Mouse (Mus musculus): ENCODE data around the gene Lcat.

Lcat gene

GRCm38 (mm10) chr8:105949350-105949749 is 6.2 kb upstream of the Lcat start:
- peak; percentile 56 for DNase-seq (ENCODE audit: low spot score)

- DNase-seq (ENCODE audit: low spot score) = no peak
Measured at GRCm38 (mm10) chr8:105942542-105942941, 640 bp downstream of the Lcat start.

GRCm38 (mm10) chr8:105942026-105942425 is 1.2 kb downstream of the Lcat start:
- no peak for DNase-seq (ENCODE audit: low spot score)

- DNase-seq (ENCODE audit: low spot score) = no peak
Measured at GRCm38 (mm10) chr8:105938306-105938669, 4.9 kb downstream of the Lcat start, which contains the start of gene Psmb10. Gene Psmb10, minus strand, starts transcription at chr8:105938444.

- peak; percentile 30 for DNase-seq (ENCODE audit: low spot score)
Measured at GRCm38 (mm10) chr8:105937496-105938305, 5.5 kb downstream of the Lcat start.

- peak; percentile 88 for DNase-seq (ENCODE audit: low spot score)
Measured at GRCm38 (mm10) chr8:105936866-105937475, 6.2 kb downstream of the Lcat start.

GRCm38 (mm10) chr8:105935863-105936603 is 7.1 kb downstream of the Lcat start:
- no peak for DNase-seq (ENCODE audit: low spot score)

GRCm38 (mm10) chr8:105935105-105935504 is 8.1 kb downstream of the Lcat start:
- no peak for DNase-seq (ENCODE audit: low spot score)

GRCm38 (mm10) chr8:105933762-105934161 is 9.4 kb downstream of the Lcat start, which contains the start of gene Ctrl:
Gene Ctrl, minus strand, starts transcription at chr8:105933862.
- no peak for DNase-seq (ENCODE audit: low spot score)

GRCm38 (mm10) chr8:105932525-105932924 is 10.7 kb downstream of the Lcat start:
- DNase-seq (ENCODE audit: low spot score) = no peak

- no peak for DNase-seq (ENCODE audit: low spot score)
Measured at GRCm38 (mm10) chr8:105931271-105931670, 11.9 kb downstream of the Lcat start.

- peak; percentile 86 for DNase-seq (ENCODE audit: low spot score)
Measured at GRCm38 (mm10) chr8:105930602-105931001, 12.6 kb downstream of the Lcat start.

- DNase-seq (ENCODE audit: low spot score) = no peak
Measured at GRCm38 (mm10) chr8:105925123-105925522, 18.1 kb downstream of the Lcat start.

GRCm38 (mm10) chr8:105919390-105919789 is 23.8 kb downstream of the Lcat start:
- no peak for DNase-seq (ENCODE audit: low spot score)

- DNase-seq (ENCODE audit: low spot score) = no peak
Measured at GRCm38 (mm10) chr8:105900941-105901616, 42.1 kb downstream of the Lcat start.

GRCm38 (mm10) chr8:105900180-105900940 is 42.8 kb downstream of the Lcat start, which contains the start of gene Pskh1:
Gene Pskh1, plus strand, starts transcription at chr8:105900441.
- peak; percentile 92 for DNase-seq (ENCODE audit: low spot score)

- no peak for DNase-seq (ENCODE audit: low spot score)
Measured at GRCm38 (mm10) chr8:105897801-105898480, 45.2 kb downstream of the Lcat start.

GRCm38 (mm10) chr8:105893339-105893738 is 49.8 kb downstream of the Lcat start, which contains the start of gene Nrn1l:
Gene Nrn1l, plus strand, starts transcription at chr8:105893567.
- peak; percentile 70 for DNase-seq (ENCODE audit: low spot score)

GRCm38 (mm10) chr8:105892432-105892831 is 50.8 kb downstream of the Lcat start:
- peak; percentile 16 for DNase-seq (ENCODE audit: low spot score)

GRCm38 (mm10) chr8:105890870-105891269 is 52.3 kb downstream of the Lcat start:
- DNase-seq (ENCODE audit: low spot score) = no peak

All from urinary bladder, postnatal 14 days (tissue).